Mouse (Mus musculus): Measurements from ENCODE around the gene Tnr.

- TF ChIP-seq CTCF (IDR thresholded peaks at IDR 0.05; ENCODE audit: control insufficient read depth, insufficient read depth, low read length) (no peak), POLR2A (IDR thresholded peaks at IDR 0.05; ENCODE audit: borderline replicate concordance, control insufficient read depth, low read depth, low read length) (no peak)
Observed at GRCm38 (mm10) chr1:159932598-159932997, 409.0 kb downstream of the Tnr start.
